Mouse (Mus musculus) heart, adult 11 months (tissue): ENCODE measurements around the gene Tnrc6b.

Source experiments
- DNase-seq: peaks from one replicate; pipeline ENCODE4 v3.0.0; 2022

The Tnrc6b gene

DNA sequence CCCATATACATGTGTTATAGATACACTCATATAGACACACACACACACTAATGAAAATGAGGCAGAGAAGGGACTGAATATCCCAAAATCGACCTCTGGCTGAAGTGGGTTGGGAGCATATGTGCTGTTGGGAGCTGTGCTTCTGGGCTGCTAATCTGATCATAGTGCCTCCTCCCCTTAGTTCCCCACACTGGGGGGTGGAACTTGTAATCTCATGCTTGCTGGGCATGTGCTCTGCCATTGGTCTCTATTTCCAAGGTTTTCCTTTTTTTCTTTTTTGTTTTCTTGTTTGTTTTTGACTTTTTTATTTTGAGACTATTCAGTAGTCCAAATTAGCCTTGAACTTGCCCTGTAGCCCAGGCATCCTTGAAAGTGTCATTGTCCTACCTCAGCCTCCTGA lies 277.2 kb downstream of the Tnrc6b start:
- DNase-seq = no peak

DNA sequence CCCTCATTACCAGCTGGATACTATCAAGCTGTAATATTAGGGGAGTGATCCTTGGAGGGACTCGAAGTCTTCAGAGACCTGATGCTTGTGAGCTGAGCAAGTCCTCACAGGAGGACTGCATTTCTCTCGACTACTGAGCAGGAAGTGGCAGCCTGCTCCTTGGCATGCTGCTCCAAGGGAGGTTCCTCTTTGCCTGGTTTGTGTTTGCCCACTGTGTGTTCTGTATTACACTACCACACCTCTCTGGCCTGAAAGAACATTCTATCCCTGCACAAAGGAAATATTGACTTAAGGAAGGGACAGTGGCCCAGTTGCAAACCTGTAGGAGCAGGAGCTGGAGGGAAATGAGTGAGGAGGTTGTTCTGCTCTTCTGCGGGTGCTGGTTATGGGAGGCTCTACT lies 278.6 kb downstream of the Tnrc6b start:
- no peak for DNase-seq
